Mouse (Mus musculus) small intestine, adult 2 months (tissue): ENCODE results near the gene Zfp704. TPM values are rescaled to one million over a fixed set of nuclear protein-coding genes. Genes with fewer than 3 reads are reported as not detected.

Source experiments
- H3K27ac ChIP-seq: fragments of 200-500 bp; 2 replicates; pipeline ENCODE4 v1.5.1; 2012; ENCODE audit warnings: low read depth, low read length, control low read depth, inconsistent platforms; ENCODE audit not compliant: insufficient read depth
- H3K27me3 ChIP-seq: fragments of 200-500 bp; 2 replicates; pipeline ENCODE4 v1.6.1; 2012; ENCODE audit warnings: mild to moderate bottlenecking, moderate library complexity, low read length, inconsistent platforms; ENCODE audit not compliant: control insufficient read depth, insufficient read depth
- H3K36me3 ChIP-seq: fragments of 200-500 bp; 2 replicates; pipeline ENCODE4 v1.6.1; 2012; ENCODE audit warnings: mild to moderate bottlenecking, low read length, control low read depth, inconsistent platforms; ENCODE audit not compliant: control insufficient read depth, insufficient read depth
- H3K4me1 ChIP-seq: fragments of 200-500 bp; 2 replicates; pipeline ENCODE4 v1.6.1; 2012; ENCODE audit warnings: low read length, inconsistent platforms, mixed read lengths; ENCODE audit not compliant: control insufficient read depth, insufficient read depth, insufficient read length
- H3K4me3 ChIP-seq: fragments of 200-500 bp; 2 replicates; pipeline ENCODE4 v1.5.1; 2012; ENCODE audit warnings: low read depth, mild to moderate bottlenecking, control low read depth, inconsistent platforms, low read length, moderate library complexity
- CTCF ChIP-seq: fragments of 200-500 bp; IDR thresholded peaks from 2 replicates; pipeline ENCODE4 v1.5.1; 2012; ENCODE audit warnings: low read depth, mild to moderate bottlenecking, control low read depth, inconsistent platforms, low read length, moderate library complexity, mixed read lengths; ENCODE audit not compliant: insufficient replicate concordance, insufficient read length; ENCODE audit errors: extremely low read depth
- POLR2A ChIP-seq: fragments of 200-500 bp; IDR thresholded peaks from 2 replicates; pipeline ENCODE4 v1.6.1; 2012; ENCODE audit warnings: low read depth, mild to moderate bottlenecking, control low read depth, inconsistent platforms, low read length, moderate library complexity
- WGBS: fragments of 180-500 bp; shearing (Covaris S2); methylation state at CpG from one replicate; pipeline ENCODE4 v1.1.7; 2018; 5-methylcytosine and 5-hydroxymethylcytosine counted together
- polyA plus RNA-seq: library from polyadenylated mRNA; depleted of rRNA; stranded (reverse); fragments of >200 nt; gene quantifications from 2 replicates; pipeline ENCODE4 v1.2.3, GENCODE M21; 2012

Zfp704 gene
- polyA plus RNA-seq, 1 experiment: 1.5 TPM

DNA sequence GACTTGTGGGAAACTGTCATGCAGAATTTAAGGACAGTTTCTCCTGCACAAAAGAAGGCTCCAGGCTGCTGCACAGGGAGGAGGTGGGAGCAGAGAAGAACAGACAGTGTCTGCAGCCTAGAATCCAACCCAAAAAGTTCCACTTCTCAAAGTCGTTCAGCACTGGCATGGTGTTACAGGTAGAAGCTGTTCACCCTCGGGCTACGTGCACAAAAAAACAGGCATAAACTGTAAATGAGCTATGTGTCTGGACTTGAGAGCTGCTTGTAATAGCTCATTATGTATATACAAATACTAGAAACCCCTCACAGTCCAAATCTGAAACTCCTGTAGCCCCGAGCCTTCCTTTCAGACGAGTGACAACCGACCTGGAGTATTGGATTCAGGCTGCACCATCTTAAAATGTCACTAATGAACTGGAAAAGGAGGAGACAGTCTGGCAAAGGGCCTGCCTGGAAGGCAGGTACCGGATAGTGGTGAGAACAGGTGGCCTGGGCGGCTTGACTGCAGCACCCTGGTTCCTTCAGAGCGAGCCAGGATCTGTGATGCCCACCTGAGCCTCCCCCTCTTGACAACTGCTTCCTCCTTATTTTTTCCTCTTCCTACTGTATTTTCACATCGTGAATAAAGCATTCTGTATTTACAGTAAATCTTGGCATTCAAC is 41.2 kb downstream of the Zfp704 start:
- Histone ChIP-seq H3K36me3 (no peaks in the 10 kb centered on the region), H3K27ac (no peak overlapping the region), H3K4me1 (no peaks in the 10 kb centered on the region), H3K4me3 (no peak overlapping the region), H3K27me3 (no peaks in the 10 kb centered on the region)
- 81% methylated on average over 10 of the region's 10 CpGs for WGBS
- no peak for TF ChIP-seq POLR2A
- TF ChIP-seq CTCF: no peak

DNA sequence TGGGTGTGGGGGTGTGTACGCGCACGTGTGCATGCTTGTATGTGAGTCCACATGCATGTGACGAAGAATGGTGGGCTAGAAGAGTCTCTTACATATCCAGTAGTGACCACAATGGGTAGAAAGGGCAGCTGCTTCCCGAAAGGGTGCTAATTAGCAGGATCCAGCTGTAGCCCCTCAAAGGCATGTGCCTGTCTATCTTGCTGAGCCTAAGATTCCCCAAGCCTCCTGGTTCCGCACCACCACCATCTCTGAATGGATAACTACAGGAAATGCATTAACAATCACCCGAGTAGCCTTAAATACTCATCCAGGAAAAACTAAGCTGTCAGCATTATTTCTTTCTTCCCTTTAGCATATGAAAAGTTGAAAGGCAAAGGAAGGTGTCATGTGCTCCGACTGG is 41.9 kb downstream of the Zfp704 start:
- no peaks in the 10 kb centered on the region for H3K36me3 ChIP-seq
- H3K4me1 ChIP-seq: no peaks in the 10 kb centered on the region
- no peak overlapping the region for H3K4me3 ChIP-seq
- H3K27ac ChIP-seq: no peak overlapping the region
- no peak for TF ChIP-seq CTCF
- no peak for TF ChIP-seq POLR2A
- 86% methylated on average over 8 of the region's 8 CpGs for WGBS
- H3K27me3 ChIP-seq: no peaks in the 10 kb centered on the region

DNA sequence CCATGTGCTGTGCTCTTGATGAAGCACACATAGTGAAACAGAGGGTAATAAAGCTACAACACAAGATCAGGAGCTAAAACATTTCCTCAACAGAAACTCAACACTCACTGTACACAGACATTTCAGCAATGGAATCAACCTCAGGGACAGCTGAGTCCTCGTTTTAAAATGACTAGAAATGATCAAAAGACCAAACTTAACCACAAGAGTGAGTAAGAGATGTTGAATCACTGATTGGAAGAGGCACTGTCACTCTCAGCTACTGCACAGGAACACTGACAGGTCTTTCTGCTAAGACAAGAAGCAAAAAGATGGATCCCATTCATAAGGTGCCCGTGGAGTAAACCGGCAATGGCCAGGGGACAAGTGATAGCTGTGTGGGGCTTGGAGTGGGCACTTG is 43.1 kb downstream of the Zfp704 start:
- Histone ChIP-seq H3K27ac (no peak overlapping the region), H3K4me1 (no peaks in the 10 kb centered on the region), H3K4me3 (no peak overlapping the region), H3K36me3 (no peaks in the 10 kb centered on the region), H3K27me3 (no peaks in the 10 kb centered on the region)
- TF ChIP-seq POLR2A (no peak), CTCF (no peak)
- WGBS: 80% methylated on average over 3 of the region's 3 CpGs

DNA sequence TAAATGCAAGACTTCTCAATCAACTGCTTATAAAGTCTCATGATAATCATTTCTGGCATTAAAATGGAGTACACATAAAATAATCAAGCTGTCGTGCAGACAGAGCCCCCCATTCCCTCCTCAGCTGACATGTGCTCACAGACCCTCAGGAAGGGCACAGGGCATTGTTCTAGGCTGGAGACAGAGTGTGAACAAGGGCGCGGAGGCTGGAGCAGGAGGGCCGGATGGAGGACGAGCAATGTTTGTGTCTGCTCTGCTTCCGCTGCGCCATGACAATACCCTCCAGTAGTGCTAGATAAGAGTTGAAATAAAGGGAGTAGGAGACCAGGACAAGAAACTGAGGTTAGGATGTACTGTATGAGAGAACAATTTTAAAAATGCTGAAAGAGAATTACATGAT is 46.3 kb downstream of the Zfp704 start:
- WGBS: 90% methylated on average over 7 of the region's 7 CpGs
- TF ChIP-seq CTCF (no peak), POLR2A (no peak)

DNA sequence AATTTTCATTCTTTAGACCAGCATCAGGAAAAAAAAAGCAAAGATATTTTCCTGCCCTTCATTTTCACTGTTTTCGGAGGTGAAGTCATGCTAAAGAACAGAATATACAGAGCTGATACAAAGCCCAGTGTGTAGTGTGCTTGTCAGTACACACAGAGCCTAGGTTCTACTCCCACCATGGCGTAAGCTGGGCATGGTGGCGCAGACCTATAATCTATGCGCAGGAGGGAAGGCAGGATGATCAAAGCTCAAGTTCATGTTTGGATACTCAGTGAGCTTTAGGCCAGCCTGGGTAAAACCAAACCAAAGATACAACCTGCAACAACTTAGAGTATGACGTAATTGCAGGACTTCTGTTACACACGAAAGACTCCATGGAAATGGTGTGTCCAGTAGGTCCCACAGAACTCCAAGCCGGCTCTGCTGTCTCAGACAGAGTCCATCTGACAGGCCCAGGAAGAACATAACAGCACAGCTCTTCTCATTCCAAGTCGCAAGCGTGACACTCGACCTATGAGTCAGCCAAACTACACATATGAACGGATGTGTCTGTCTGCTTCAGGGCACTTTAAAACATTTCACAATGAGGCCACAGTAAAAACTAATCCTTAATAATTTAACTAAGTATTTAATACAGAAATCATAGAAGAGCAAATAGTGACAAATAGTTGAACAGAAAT is 47.1 kb downstream of the Zfp704 start:
- H3K27me3 ChIP-seq: no peaks in the 10 kb centered on the region
- no peak overlapping the region for H3K4me3 ChIP-seq
- TF ChIP-seq POLR2A (no peak), CTCF (no peak)
- no peaks in the 10 kb centered on the region for H3K4me1 ChIP-seq
- H3K27ac ChIP-seq: no peak overlapping the region
- H3K36me3 ChIP-seq: no peaks in the 10 kb centered on the region
- WGBS: 90% methylated on average over 11 of the region's 11 CpGs

More for the DNA sequence above, 46.3 kb downstream of the Zfp704 start:
- Histone ChIP-seq H3K36me3 (no peaks in the 10 kb centered on the region), H3K27me3 (no peaks in the 10 kb centered on the region), H3K27ac (no peak overlapping the region), H3K4me3 (no peak overlapping the region), H3K4me1 (no peaks in the 10 kb centered on the region)

DNA sequence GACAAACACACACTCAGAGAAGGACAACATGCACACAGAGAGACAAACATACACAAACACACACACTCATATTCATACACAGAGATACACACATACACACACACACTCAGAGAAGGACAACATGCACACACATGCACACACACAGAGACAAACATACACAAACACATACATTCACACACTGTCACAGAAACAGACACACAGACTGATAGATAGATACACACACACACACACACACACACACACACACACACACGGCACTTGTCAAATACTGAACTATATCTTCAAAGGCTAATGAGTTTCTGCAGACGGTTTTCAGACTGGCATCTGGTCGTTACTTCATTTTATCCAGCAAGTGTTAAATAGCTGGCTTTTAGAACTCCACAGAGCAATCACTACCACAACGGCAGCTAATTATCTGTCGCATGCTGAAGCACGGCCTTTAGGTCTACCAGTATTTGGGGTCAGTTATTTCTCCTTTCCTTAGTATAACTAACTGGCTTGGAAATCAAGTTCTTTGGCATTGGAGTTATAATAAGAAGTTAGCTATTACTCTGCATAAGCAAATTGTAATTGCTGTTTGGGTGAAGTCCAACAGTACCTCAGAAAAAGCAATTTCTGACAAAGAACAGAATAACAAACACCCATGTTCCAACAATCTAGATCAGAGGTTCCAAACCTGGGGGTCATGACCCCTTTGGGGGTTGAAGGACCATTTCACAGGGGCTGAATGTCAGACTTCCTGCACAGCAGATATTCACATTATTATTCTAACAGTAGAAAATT is 51.9 kb downstream of the Zfp704 start:
- Histone ChIP-seq H3K27me3 (no peaks in the 10 kb centered on the region), H3K4me1 (no peaks in the 10 kb centered on the region), H3K4me3 (no peak overlapping the region), H3K36me3 (no peaks in the 10 kb centered on the region), H3K27ac (no peak overlapping the region)
- WGBS: 82% methylated on average over 6 of the region's 6 CpGs
- TF ChIP-seq POLR2A: no peak
- TF ChIP-seq CTCF: no peak

DNA sequence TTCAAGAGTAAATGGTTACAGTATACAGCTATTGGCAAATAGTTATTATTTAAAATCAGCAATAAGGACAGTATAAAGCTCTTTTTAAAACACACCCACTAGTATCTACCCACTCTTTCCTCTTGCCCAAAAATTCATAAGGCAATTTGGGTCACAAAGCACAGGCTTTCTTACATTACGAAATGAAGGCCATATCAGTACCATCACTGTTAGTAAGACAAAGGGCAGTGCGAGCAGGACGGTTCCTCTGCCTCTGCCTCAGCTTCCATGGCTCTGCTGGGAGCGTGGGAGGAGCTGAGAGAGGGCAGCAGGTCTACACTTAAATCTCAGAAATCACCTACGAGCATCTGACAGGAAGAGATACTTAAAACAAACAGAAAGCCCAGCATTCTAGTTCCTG is 53.7 kb downstream of the Zfp704 start:
- TF ChIP-seq CTCF: no peak
- no peak for TF ChIP-seq POLR2A
- H3K27ac ChIP-seq: no peak overlapping the region
- WGBS: 61% methylated on average over 5 of the region's 5 CpGs

More for the DNA sequence above, 53.7 kb downstream of the Zfp704 start:
- H3K4me1 ChIP-seq: no peaks in the 10 kb centered on the region
- no peaks in the 10 kb centered on the region for H3K36me3 ChIP-seq
- no peaks in the 10 kb centered on the region for H3K27me3 ChIP-seq
- H3K4me3 ChIP-seq: no peak overlapping the region
